Mouse (Mus musculus) T-cell, adult 2 months (primary cell): ENCODE results near the gene Defb20.
"Not testable (repeated sequence)": the region's sequence is repeated elsewhere in the genome, so short reads cannot be mapped to it uniquely, and the experiment has no call there.

Experiments
- DNase-seq: peaks from one replicate; pipeline ENCODE4 v3.0.0; 2022; ENCODE audit warnings: low spot score

Gene Defb20

DNA sequence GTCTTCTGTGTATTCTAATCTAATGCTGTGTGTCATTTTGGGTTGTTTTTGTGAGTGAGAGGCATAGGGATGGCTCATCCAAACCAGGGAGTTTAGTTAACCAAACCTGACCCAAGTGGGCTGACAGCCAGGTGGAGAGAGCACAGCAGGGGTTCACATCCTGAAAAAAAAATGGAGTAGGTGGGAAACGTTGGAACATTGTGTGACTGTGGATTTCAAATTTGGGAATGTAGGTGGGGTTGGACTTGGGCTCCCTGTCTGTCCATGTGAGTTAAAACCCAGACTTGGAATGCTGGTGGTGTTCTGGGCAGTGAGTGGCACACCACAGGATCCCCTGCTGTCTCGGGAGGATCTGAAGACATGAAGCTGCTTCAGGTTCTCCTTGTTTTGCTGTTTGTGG, at the start of gene Defb20:
Defb20 (plus strand) TSS at position 301 of the 400 bp plus-strand sequence.
- no peak for DNase-seq

DNA sequence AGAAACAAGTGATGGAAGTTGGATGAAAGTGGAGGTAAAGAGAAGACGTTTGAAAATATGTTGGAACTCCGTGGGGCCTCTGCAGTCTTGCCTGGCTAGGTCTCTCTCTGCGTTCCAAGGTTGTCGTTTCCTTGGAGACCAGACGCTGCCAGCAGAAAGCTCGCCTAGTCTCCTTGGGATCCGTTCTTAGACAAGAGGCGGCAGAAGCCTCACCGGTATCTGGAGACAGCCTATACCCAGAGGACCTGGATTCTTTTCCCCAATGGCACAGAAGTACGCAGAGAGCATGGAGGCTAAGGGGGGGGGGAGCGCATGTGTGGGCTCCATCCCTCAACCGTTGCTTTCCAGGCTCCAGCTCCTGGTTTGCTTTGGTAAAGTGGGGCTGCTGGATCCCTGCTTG, 49.4 kb upstream of the Defb20 start:
- DNase-seq, result no peak

DNA sequence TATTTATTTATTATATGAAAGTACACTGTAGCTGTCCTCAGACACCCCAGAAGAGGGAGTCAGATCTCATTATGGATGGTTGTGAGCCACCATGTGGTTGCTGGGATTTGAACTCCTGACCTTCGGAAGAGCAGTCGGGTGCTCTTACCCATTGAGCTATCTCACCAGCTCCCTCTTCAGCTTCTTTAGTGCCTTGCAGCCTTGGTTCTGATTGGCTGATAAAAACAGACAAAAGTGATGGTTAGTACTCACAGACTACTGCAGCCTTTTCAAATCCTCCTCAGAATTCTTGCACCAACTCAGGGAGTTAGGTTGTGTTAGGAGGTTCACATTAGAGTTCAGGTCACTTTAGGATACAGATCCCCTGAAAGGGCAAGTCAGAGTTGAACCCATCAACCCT, 48.4 kb upstream of the Defb20 start:
- not testable (repeated sequence) for DNase-seq

DNA sequence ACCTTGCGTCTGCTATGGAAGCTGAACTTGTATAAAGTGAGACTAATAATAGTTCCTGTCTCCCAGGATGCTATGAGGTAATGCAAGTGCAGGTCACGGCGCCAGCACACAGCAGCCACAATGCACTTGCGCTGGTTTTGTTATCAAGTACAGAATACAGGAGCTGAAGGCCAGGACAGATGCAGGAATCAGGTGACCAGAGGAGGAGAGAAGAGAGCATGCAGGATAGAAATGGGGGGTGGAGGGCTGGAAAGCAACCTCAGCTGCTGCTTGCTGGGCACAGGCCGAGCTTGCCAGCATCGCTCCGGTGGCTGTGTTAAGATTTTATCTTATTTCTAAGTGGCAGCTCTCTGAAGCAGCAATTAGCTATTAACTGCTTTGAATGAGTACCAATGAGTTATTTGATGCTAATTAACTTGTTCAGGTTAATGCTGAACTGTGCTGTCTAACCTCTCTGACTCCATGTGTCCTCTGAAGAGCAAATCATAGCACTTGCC, 40.4 kb upstream of the Defb20 start:
- DNase-seq, result no peak

DNA sequence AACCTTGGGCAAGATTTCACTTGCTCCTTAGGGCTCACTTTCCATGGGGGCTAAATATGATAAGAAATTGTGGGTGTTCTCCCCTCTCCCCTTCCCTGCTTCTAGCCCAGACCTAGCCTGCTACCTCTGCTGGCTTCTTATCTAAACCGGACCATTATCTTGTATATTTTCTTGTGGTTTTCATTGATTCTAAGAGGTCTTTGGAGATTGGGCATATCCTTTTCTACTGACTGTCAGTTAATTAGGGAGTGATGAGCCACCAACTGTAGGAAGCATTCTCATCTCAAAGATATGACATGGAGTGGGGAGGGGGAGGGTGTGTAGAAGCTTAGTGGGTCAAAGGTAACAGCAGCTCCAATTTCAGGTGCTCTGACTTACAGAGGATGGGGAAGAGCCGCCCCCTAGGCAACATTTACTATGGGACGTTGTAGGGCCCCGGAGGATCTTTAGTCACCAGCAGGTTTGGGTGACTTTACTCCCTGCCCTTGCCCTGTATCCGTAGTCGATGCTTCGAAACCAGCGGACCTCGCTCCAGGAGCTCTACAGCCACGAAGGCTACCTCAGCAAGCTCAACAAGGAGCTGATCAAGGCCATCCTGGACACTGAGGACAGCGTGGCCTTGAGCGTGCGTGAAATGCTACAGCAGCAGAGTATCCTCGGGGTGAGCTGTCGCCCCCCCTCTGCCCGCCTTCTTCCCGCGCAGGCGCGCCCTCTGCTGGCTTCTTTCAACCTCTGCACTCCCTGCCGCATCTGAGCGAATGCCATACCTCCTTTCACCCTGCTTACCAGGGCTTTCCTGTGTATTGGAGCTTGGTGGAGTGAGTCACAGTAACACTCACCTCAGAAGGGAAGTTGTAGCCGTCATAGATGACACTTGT, 39.6 kb upstream of the Defb20 start:
- DNase-seq, result peak; percentile 75

DNA sequence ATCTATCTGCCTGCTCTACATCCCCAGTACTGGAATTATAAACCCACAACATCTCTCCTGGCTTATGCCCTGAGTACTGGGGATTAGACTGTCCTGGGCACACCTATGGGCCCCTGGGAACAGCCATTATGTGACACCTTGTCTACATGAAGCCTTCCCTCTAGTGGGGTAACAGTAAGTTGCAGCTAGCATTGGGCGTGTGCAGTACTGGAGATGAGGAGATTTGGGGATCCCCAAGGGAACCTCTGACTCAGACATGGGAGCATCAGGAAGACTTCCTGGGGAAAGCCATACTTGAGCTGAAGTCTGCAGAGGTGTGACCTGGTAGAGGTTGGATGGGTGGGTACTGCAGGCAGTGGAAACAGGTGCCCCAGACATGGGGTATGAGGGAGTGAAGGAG, 37.9 kb upstream of the Defb20 start:
- DNase-seq, result no peak

DNA sequence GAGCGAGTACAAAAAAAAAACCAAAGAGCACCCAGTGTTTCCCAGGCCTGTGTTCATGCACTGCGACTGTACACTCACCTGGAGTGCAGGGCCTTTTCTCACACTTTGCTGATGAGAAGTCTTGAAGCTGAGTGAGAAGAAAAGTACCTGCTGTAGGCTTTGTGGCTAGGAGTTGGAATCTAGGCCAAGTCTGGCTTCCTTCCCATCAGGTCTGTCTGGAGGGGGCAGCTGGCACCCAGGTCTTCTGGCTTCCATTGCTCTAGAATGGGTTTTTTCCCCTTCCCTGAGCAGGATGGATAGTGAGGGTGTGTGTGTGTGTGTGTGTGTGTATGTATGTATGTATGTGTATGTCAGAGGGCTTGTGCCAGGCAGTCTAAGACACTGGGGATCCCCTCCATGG, 37.0 kb upstream of the Defb20 start:
- no peak for DNase-seq

DNA sequence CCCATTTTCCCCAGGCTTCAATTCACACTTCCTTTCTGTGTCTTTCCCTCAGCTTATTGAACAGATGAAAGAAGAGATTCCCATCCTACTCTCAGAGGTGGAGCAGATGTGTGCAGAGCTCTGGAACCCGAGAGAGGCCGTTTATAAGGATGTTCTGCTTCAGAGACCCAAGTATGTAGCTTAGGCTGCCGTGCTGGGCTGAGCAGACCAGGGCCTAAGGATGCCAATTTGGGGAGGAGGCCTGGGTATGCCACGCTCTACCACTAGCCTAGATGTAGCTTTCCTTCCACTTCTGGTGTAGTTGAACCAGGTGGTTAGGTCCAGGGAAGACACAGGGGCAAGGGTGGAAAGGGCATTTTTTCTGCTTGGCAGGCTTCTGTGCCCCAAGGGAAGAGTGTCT, 34.5 kb upstream of the Defb20 start:
- no peak for DNase-seq

DNA sequence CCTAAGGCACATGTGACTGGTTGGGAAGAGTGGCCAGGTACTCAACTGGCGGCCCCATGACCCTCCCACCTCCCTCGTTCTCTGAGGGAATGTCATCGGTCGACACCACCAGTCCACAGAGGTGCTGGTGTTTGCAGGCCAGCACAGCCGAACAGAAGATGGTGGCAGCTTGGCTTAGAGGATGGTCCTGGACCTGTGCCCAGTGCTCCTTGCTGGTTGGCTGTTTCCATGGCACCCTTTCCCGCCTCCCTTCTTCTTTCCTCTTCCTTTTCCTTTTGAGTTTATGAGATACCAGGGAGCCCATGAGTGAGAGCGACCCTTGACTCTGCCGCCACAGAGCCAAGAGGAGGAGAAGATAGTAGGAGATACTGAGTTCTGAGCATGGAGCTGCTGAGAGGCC, 33.6 kb upstream of the Defb20 start:
- DNase-seq, result no peak

DNA sequence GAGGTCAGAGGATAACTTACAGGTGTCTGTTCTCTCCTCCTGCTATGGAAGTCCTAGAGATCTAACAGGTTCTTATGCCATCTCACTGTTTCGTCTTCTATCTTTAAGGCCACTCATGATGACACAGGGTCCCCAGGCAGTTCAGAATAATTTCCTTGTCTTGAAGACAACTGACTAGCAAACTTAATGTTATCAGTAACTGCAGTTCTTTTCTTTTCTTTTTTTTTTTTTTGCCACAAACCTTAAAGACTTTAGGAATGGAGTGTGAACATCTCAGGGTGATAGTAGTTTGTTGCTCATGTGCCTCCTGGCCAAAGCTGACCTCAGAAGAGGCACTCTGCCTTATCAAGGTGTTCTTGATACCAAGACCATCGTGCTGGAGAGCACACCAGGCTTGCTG, 30.2 kb upstream of the Defb20 start:
- no peak for DNase-seq

DNA sequence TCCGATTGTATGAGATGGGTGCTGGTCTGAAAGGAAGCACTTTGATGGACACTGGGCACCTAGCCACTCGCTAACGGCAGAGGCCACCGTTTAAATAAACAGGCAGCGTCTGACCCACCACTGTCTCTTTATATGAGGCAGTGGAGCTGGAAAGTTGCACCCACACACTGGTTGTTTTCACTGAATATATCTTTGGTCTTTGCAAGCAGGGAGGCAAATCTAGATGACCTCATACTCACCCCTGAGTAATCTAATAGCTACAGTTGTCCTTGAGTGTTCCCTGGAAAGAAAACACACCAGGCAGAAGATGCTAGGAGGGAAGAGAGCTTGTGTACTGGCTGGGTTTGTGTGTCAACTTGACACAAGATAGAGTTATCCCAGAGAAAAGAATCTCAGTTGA, 29.4 kb upstream of the Defb20 start:
- no peak for DNase-seq

DNA sequence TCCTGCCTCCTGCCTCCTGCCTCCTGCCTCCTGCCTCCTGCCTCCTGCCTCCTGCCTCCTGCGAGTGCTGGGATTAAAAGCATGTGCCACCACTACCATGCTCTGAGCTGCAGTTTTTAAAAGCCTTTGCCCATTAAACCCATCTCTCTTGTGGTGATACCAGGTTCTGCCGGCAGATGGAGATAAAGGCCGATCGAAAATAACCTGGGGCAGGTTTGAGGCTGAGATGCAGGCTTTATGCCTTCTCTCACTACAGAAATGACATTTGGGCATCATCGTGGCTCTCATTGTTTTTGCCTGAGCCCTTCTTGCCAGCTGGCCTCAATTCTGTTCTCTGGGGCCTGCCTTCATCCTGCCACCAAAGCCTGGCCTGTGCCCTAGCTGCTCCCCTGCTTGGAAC, 26.6 kb upstream of the Defb20 start:
- peak; percentile 14 for DNase-seq

DNA sequence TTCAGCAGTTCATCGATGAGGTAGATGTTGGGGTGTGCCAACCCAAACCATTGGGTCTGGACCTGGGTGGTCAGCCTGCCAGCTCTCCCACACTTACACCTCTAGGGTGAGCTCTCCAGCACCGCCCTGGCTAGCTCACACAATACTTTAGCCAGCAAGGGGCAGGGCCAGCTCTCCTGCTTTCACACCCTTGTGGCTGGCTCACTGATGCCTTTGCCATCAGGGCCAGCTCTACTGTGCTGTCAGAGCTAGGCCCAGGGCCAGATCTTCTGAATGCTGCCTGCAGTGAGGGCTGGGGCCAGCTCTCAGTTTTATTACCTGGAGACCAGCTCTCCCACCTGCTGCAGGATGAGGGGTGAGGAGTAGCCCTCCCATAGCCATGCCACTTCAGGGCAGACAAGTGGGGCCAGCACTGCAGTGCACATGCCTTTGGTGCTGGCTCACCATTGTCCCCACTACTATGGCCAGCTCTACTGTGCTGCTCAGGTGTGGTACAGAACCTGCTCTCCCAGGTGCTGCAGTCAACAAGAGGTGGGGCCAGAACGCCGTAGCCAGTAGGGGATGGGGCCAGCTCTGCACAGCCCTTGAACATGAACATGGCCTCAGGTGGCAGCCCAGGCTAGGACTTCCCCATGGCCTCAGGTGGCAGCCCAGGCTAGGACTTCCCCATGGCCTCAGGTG, 24.6 kb upstream of the Defb20 start:
- DNase-seq, result no peak

DNA sequence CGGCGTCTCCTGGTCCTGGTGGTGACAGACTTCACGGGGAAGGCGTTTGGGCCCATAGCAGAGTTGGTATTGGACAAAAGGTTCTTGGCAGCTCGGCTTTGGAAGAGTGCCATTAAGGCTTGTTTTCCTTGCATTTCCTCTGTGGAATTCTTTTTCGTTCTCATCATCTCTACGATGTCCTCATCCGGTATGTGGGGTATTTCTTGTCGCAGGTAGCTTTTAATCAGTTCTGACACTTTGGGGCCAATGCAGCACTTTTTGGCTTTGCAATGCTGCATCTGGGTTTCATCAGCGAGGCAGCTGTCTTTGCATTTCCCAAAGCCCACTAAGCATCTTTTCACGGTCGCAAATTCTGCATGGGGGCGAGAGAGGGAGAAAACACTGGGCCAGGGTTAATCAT, 17.6 kb upstream of the Defb20 start:
- no peak for DNase-seq

DNA sequence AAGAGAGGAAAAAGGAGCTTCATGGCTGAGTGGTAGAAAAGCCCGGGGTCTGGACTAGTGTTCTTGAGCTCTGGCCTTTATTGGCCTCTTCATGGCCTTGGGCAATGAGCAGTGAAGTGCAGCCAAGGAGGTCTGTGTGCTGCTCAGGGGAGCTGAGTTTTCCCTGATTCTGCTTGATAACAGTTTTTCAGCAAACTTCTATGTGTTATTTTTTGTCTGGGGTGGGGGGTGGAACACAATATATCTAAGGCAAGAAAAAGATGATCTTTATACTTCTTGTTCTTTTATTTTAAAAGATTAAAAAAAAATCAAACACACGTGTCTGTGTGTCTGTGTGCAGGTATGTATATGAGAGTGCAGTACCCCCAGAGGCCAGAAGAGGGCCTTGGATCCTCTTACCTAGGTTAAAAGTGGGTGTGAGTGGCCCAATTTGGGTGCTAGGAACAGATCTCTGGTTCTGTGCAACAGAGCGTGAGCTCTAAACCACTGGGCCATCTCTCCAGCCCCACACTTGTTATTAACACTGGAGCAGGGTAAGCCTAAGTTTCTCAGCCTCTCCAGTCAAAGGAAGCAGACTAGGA, 12.2 kb upstream of the Defb20 start, which contains the start of gene Defb23:
Defb23 (minus strand) TSS at position 51 of the 581 bp plus-strand sequence.
- no peak for DNase-seq

DNA sequence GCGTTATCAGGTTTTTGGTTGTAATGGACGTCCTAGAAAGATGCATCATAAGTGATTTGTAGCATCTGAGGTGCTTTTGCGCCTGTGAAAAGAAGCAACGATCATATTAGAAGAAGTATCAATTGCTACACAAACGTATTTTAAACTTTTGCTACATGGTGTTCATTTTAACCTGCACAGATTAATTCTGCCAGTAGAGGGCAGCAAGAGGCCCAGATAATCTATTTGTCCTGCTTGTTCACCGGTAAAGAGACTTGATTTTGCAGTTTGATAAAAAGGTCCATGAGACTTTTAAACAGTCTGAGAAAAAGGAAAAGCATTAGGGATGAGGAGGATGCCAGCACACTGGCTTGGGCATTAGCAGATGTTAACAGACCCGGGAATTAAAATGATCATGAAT, 5.9 kb upstream of the Defb20 start:
- DNase-seq, result peak; percentile 10

DNA sequence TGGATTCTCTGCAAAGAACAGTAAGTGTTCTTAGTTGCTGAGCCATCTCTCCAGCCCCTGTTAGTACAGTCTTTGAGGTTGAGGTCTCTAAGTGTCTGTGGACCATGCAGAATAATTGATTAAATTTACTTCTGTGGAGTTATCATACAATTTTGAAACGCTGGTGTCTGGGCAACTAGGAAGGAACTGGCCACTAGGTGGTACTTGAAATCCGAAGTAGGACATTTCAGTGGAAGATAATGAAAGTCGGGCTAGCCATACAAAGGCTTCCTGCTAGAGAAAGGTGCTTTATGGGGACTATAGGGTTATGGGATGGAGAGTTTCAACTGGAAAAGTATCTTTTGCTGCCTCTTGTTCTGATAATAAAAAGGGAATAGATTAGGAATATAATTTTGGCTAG, 4.4 kb upstream of the Defb20 start:
- no peak for DNase-seq

DNA sequence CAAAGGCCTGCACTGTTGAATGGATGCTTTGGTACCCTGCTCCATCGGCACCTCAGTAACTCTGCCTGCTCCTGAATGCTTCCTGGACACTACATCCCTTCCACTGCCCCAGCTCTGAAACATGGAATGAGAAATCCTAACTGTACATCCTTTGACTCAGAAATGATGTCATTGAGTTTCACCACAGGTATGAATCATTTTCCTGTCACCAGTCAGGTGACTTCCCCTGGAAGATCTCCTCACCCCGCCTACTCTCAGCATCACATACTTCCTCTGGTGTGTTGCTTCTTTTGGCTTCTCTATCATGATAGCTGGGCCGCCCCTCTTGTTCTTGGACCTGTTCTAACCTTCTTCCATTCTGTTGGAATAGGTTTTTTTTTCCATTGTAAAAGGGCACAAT, 4.0 kb downstream of the Defb20 start:
- no peak for DNase-seq

DNA sequence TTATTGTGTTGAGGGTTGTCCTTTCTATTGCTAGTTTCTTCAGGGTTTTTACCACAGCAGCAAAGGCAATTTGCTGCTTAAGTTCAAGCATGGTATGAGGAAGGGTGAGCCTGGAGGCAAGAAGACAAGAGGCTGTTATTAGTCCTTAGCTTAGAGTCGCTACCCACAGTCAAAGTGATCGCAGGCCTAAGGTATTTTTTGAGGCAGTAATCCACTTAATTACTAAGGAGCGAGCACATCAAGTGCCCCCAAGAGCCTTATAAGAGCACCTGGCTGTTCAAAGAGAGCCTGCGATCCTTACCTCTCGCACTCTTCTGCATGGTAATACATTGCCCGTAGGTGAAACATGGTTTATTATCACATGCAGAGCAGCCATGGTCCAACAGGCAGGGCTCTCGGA, 4.9 kb downstream of the Defb20 start:
- no peak for DNase-seq

DNA sequence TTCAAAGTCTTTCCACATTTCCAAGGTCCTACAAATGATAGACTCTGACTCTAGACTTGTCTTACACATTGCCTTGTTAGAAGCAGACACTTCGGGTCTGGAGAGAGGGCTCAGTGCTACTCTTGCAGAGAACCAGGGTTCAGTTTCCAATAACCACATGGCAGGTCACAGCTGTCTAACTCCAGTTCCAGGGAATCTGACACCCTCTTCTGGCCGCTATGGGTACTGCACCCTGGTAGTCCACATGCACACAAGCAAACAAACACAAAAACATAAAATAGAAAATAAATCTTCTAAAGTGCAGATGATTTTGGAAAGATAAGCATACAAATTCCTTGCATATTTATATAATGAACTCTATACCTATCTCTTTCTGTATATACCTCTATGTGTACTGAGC, 10.2 kb downstream of the Defb20 start:
- DNase-seq, result no peak

DNA sequence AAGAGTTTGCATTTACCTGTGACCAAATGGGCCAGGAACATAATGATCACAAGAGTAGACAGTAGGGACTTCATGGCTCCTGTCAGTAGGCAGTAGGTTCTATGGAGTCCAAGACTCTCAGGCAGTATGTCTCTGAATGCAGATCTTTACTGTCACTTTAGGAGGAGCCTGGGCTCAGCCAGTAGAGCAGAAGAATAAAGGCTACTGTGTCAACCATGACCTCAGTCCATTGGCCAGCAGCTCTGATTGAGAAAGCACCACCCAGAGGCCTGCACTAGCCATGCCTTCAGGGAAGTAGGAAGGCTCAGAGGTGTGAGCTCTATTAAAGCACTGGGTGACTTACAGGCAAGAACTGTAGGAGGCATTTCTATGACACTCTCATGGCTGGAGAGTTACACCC, 13.2 kb downstream of the Defb20 start, which contains the start of gene Defb22:
Defb22 (minus strand) TSS at position 101 of the 400 bp plus-strand sequence.
- no peak for DNase-seq

DNA sequence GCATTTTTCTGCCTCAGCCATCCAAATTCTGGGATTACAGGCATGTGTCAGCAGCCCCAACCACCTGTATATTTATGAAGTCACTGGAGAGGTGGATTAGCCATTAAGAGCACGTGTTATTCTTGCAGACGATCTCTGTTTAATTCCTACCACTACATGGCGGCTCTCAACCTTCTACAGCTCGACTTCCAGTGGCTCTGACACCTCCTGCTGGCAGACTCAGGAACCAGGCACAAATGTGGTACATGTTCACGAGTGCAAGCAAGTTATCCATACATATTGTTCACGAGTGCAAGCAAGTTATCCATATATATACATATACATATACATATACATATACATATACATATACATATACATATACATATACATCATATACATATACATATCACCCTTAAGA, 16.3 kb downstream of the Defb20 start:
- no peak for DNase-seq

DNA sequence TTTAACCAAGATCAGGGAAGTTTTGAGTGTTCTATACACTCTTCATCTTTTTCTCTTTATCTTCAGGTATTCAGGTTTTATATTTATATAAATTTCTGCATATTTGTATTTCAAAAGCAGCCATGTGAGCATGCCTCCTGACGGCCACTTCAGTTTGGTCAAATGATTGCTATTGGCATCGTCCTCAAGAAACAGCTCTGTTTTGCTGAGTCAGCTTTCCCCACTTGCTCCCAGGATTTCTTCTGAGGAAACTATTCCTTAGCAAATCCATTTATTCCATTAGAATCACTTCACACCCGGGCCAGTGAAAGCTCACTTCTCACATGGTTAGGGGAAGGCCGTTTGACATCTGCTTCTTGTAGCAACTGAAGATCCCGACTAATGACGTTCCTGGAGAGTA, 21.2 kb downstream of the Defb20 start:
- DNase-seq, result no peak
